Mouse (Mus musculus): Measurements from ENCODE around the gene Abcb10.
A peak's percentile ranks its signal among the peaks of the same experiment; 100 is the strongest.
"Not testable (repeated sequence)": the region's sequence is repeated elsewhere in the genome, so short reads cannot be mapped to it uniquely, and the experiment has no call there.

The Abcb10 gene

GRCm38 (mm10) chr8:123982826-123983400 is at the start of gene Abcb10:
Gene Abcb10 (minus strand): TSS chr8:123983122.
- DNase-seq (ENCODE audit: low read depth, low spot score), result peak; percentile 76

- DNase-seq (ENCODE audit: low read depth, low spot score), result no peak
Observed at GRCm38 (mm10) chr8:124027831-124028230, 44.9 kb upstream of the Abcb10 start.

GRCm38 (mm10) chr8:124026265-124026664 is 43.3 kb upstream of the Abcb10 start:
- DNase-seq (ENCODE audit: low read depth, low spot score), result not testable (repeated sequence)

- DNase-seq (ENCODE audit: low read depth, low spot score), result peak; percentile 86
Observed at GRCm38 (mm10) chr8:124021237-124022227, 38.6 kb upstream of the Abcb10 start, which contains the start of the genes Taf5l and Urb2. Gene Taf5l (minus strand): TSS chr8:124021397. Gene Urb2 (plus strand): TSS chr8:124021508.

GRCm38 (mm10) chr8:124020439-124021236 is 37.7 kb upstream of the Abcb10 start:
- no peak for DNase-seq (ENCODE audit: low read depth, low spot score)

GRCm38 (mm10) chr8:124019782-124020181 is 36.9 kb upstream of the Abcb10 start:
- no peak for DNase-seq (ENCODE audit: low read depth, low spot score)

- DNase-seq (ENCODE audit: low read depth, low spot score), result no peak
Observed at GRCm38 (mm10) chr8:124014751-124015150, 31.8 kb upstream of the Abcb10 start.

GRCm38 (mm10) chr8:124014299-124014698 is 31.4 kb upstream of the Abcb10 start:
- not testable (repeated sequence) for DNase-seq (ENCODE audit: low read depth, low spot score)

- DNase-seq (ENCODE audit: low read depth, low spot score), result no peak
Observed at GRCm38 (mm10) chr8:124011989-124012586, 29.2 kb upstream of the Abcb10 start.

GRCm38 (mm10) chr8:124011580-124011979 is 28.7 kb upstream of the Abcb10 start:
- DNase-seq (ENCODE audit: low read depth, low spot score), result no peak

- DNase-seq (ENCODE audit: low read depth, low spot score), result no peak
Observed at GRCm38 (mm10) chr8:124007829-124008228, 24.9 kb upstream of the Abcb10 start.

- no peak for DNase-seq (ENCODE audit: low read depth, low spot score)
Observed at GRCm38 (mm10) chr8:124002546-124003108, 19.7 kb upstream of the Abcb10 start.

- DNase-seq (ENCODE audit: low read depth, low spot score), result no peak
Observed at GRCm38 (mm10) chr8:123999568-123999967, 16.6 kb upstream of the Abcb10 start.

- DNase-seq (ENCODE audit: low read depth, low spot score), result no peak
Observed at GRCm38 (mm10) chr8:123993997-123994396, 11.1 kb upstream of the Abcb10 start.

- DNase-seq (ENCODE audit: low read depth, low spot score), result no peak
Observed at GRCm38 (mm10) chr8:123993597-123993996, 10.7 kb upstream of the Abcb10 start.

- DNase-seq (ENCODE audit: low read depth, low spot score), result no peak
Observed at GRCm38 (mm10) chr8:123992587-123992986, 9.7 kb upstream of the Abcb10 start.

- DNase-seq (ENCODE audit: low read depth, low spot score), result no peak
Observed at GRCm38 (mm10) chr8:123990277-123991049, 7.5 kb upstream of the Abcb10 start.

GRCm38 (mm10) chr8:123989128-123989527 is 6.2 kb upstream of the Abcb10 start:
- DNase-seq (ENCODE audit: low read depth, low spot score), result no peak

- DNase-seq (ENCODE audit: low read depth, low spot score), result no peak
Observed at GRCm38 (mm10) chr8:123988605-123989038, 5.7 kb upstream of the Abcb10 start.

GRCm38 (mm10) chr8:123982291-123982793 is 580 bp downstream of the Abcb10 start:
- peak; percentile 24 for DNase-seq (ENCODE audit: low read depth, low spot score)

Measured in WW6 (cell line).